Mouse (Mus musculus) c-Kit-positive CD71-positive TER-119-negative erythroid progenitor cells, embryonic 14.5 days (primary cell): ENCODE results near the gene Cst13.

ENCODE experiments used
- DNase-seq: peaks from one replicate; pipeline ENCODE4 v3.0.0-alpha.2; 2013; ENCODE audit warnings: low read depth

Gene Cst13

GRCm38 (mm10) chr2:148874617-148875334 is 54.9 kb downstream of the Cst13 start:
- DNase-seq = peak; percentile 15

GRCm38 (mm10) chr2:148875335-148875811 is 55.5 kb downstream of the Cst13 start, which contains the start of gene Cst3:
Cst3 (minus strand) TSS chr2:148875692.
- peak; percentile 60 for DNase-seq

- no peak for DNase-seq
These were observed 57.3 kb downstream of the Cst13 start for GRCm38 (mm10) chr2:148877016-148877770.

GRCm38 (mm10) chr2:148878641-148879130 is 58.8 kb downstream of the Cst13 start:
- no peak for DNase-seq

- no peak for DNase-seq
These were observed 59.3 kb downstream of the Cst13 start for GRCm38 (mm10) chr2:148879199-148879598.
